Mouse (Mus musculus): ENCODE measurements around the gene Gm9045.
"Not testable (repeated sequence)": the region's sequence is repeated elsewhere in the genome, so short reads cannot be mapped to it uniquely, and the experiment has no call there.

DNA sequence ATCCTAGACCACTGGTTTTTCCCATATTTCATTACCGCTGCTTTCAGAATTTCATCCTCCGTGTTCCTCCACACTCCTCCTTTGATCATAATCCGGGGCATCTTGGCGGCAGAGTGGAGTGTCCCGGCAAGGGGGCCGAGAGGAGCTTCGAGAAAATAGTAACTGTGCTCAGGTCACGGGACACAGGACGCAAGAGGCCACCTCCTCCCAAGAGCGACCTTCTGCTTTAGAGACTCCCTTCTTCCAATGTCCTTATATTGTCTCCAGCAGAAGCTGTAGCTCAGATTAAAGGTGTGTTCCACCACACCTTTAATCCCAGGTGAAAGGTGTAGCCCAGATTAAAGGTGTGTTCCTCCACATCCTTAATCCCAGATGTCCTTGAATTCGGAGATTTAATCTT, 16.4 kb upstream of the Gm9045 start, which contains the start of gene Gm9049:
- TF ChIP-seq GATA1 (IDR thresholded peaks at IDR 0.05; ENCODE audit: borderline replicate concordance, low read length); CTCF (IDR thresholded peaks at IDR 0.05; ENCODE audit: low read depth, low read length); TAL1 (conservative IDR thresholded peaks at IDR 0.05; ENCODE audit: low read depth, low read length); POLR2AphosphoS5 (IDR thresholded peaks at IDR 0.05; ENCODE audit: insufficient replicate concordance, low read depth, low read length): not testable (repeated sequence)
